Mouse (Mus musculus) midbrain, embryonic 10.5 days (tissue): Measurements from ENCODE around the gene Stxbp3. TPM values are rescaled to one million over a fixed set of nuclear protein-coding genes. Genes with fewer than 3 reads are reported as not detected.

Source experiments
- polyA plus RNA-seq: library from polyadenylated mRNA; unstranded; fragments of >200 nt; fragmentation: Nextera tagmentation; extraction: Ambion mirVana; gene quantifications from 2 replicates; pipeline ENCODE4 v1.2.1, GENCODE M21; 2016

Gene Stxbp3
- polyA plus RNA-seq, 1 experiment from 2014 or later = 26.7 TPM

Other genes starting within 250 kb of the Stxbp3 start
- gene Wdr47, start 249.2 kb downstream of the Stxbp3 start, polyA plus RNA-seq = 23.6 and 36.5 TPM in 2 replicates
- 77.5 and 78.8 TPM in 2 replicates for gene Clcc1, start 186.6 kb downstream of the Stxbp3 start, polyA plus RNA-seq
- 90.8 and 100 TPM in 2 replicates for gene Gpsm2, start 118.2 kb downstream of the Stxbp3 start, polyA plus RNA-seq
- gene Aknad1, start 100.9 kb downstream of the Stxbp3 start, polyA plus RNA-seq = not detected in 2 replicates
- 0.06 TPM in 1 of 2 replicates, not detected in the other for gene Fndc7, start 49.5 kb upstream of the Stxbp3 start, polyA plus RNA-seq
- 67.2 and 68.3 TPM in 2 replicates for gene Prpf38b, start 71.2 kb upstream of the Stxbp3 start, polyA plus RNA-seq
- 0.62 and 0.67 TPM in 2 replicates for gene Henmt1, start 99.3 kb upstream of the Stxbp3 start, polyA plus RNA-seq
- not detected in 2 replicates for gene Gm9857, start 99.9 kb upstream of the Stxbp3 start, polyA plus RNA-seq
- gene Fam102b, start 187.1 kb upstream of the Stxbp3 start, polyA plus RNA-seq = 4.2 and 5.3 TPM in 2 replicates
- not detected in 2 replicates for gene Slc25a54, start 239.9 kb upstream of the Stxbp3 start, polyA plus RNA-seq